Mouse (Mus musculus) retina, embryonic 14.5 days (tissue): ENCODE data around the gene Itgad.
"Not testable (repeated sequence)": the region's sequence is repeated elsewhere in the genome, so short reads cannot be mapped to it uniquely, and the experiment has no call there.

Experiments used
- DNase-seq: peaks from one replicate; pipeline ENCODE4 v3.0.0-alpha.2; 2015; ENCODE audit warnings: low spot score

The Itgad gene

DNA sequence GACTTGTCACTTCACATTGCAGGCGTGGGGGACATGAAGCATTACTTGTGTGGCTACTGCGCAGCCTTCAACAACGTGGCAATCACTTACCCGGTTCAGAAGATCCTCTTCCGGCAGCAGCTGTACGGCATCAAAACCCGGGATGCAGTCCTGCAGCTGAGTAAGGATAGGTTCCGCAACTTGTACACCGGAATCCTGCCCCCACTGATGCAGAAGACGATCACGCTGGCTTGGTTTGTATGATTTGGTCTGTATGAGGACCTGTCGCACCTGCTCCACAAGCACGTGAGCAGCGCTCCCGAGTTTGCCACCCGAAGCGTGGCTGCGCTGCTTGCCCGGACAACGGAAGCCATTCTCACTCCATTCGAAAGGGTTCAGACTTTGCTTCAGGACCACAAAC is at the start of gene Itgad:
Itgad (plus strand) TSS at position 301 of the 400 bp plus-strand sequence.
- no peak for DNase-seq

DNA sequence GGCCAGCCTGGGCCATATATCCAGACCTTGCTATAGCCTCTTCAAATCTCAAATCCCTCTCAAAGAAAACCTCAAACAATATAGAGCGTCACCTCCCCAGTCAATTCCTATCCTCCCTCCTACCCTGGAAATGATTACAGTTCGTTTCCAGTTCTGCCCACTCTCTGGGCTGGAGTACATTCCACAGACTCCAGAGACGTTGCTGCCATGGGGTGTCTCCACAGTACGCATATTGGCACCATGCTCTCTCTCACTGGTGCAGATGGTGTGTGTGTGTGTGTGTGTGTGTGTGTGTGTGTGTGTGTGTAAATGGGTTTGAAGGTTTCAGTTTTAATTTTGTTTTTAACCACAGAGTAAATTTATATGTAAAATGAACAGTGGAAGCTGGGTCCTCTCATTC is 48.9 kb upstream of the Itgad start:
- DNase-seq, result no peak

DNA sequence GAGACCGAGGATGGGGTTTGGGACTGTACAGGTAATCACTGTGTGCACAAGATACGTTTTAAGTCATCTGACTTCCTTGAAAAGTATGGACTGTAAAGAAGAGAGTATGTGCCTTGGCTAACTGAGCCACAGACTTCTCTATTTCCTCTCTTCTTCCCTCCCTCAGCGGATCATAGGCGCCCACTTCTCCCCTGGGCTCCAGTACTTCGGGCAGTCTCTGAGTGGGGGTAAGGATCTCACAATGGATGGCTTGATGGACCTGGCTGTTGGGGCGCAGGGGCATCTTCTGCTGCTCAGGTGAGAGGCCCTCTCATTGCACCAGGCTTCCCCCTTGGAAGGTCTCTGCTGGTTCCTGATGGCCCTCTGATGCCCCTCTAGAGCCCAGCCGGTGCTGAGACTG is 46.7 kb upstream of the Itgad start:
- DNase-seq, result no peak

DNA sequence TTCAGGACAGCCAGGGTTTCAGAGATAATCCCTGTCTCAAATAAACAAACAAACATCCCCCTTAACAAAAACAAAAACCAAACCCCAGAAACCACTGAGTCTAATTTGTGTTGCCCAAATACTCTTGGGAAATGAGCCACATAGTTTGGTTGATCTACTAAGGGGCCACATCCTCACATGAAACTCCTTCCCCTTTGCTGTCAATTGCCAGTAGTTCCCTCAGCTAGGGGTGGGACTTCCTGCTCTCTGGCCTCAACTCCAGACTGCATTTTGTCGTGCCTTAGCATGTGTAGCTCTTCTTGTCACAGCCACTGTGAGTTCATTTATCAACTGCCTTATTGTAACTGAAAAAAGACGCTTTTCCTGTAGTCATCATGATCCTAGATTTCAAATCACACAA is 43.9 kb upstream of the Itgad start:
- no peak for DNase-seq

DNA sequence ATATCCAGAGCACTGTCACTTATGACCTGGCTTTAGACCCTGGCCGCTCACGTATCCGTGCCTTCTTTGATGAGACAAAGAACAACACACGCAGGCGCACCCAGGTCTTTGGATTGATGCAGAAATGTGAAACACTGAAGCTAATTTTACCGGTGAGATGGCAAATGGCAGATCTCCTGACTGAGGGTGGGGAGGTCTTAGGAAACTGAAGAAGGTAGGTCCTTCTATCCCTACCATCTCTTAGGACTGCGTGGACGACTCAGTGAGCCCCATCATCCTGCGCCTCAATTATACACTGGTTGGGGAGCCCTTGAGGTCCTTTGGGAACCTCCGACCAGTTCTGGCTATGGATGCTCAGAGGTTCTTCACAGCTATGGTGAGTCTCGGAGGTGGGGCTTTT is 42.0 kb upstream of the Itgad start:
- no peak for DNase-seq

DNA sequence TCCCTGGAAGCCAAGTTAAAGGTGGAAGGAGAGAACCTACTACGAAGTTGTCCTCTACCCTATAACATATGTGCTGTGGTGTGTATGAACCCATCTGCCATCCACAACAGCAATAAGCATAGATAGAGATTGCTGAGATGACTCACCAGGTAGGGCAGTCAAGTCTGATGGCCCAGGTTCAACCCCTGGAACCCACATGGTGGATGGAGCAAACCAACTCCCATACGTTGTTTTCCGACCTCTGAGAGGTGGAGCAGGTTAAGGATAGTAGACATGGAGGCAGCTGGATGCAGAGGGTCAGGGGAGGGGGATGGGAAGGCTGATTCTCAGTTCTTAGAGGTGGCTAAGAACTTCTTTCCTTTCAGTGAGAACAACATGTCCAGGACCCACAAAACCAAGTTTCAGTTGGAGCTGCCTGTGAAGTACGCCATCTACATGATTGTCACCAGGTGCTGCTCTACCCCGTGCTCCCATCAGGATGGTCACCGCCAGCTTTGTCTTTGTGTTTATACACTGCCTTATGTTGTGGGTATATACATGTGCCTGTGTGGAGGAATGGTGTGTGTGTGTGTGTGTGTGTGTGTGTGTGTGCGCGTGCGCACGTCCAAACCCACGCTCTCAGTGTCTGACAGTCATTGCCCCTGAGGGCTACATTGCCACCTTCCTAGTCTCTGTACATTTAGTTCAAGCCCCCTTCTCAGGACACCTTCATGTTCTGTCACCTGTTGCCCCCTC is 39.6 kb upstream of the Itgad start:
- DNase-seq, result no peak

DNA sequence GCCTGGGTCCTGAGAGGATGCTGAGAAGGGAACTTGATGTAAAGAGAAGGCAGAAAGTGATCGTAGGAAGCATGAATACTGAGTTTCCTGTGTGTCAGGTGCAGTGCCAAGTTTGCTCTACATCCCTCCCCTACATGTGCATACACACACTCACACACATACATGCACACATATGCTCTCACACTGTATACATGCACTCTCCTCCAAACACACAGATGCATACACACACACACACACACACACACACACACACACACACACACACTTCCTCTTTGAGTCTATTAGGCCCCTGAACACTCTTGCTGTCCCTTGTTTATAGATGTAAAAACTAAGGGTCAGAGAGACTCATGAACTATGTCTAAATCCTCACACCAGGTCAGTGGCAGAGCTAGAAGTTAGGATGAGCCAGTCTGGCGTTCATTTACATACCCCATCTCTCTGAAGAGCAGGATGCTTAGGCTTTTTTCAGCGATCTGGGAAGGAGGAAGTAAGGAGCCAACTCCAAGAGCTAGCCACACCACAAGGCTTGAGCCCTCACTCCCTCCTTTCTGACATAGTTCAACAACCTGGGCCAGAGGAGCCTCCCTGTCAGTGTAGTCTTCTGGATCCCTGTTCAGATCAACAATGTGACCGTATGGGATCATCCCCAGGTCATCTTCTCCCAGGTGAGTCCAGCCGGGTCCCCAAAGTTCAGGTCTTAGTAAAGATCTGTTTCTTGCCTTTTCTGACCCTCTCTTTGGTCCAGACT is 38.8 kb upstream of the Itgad start:
- DNase-seq, result no peak

DNA sequence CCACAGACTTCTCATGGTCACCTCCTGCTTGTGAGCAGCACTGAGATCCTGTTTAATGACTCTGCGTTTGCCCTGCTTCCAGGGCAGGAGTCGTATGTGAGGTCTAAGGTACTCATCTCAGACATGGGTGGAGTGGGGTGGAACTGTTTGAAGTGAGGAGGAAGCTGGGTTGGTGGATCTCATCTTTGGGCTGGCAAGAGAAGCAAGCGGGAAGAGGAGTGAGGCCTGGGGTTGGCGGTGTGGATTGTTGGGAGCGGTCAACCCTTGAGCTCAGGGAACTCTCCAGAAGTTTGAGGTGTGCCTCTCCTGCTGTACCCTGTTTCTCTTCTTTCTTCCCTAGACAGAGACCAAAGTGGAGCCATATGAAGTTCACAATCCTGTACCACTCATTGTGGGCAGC is 37.8 kb upstream of the Itgad start:
- DNase-seq, result no peak

DNA sequence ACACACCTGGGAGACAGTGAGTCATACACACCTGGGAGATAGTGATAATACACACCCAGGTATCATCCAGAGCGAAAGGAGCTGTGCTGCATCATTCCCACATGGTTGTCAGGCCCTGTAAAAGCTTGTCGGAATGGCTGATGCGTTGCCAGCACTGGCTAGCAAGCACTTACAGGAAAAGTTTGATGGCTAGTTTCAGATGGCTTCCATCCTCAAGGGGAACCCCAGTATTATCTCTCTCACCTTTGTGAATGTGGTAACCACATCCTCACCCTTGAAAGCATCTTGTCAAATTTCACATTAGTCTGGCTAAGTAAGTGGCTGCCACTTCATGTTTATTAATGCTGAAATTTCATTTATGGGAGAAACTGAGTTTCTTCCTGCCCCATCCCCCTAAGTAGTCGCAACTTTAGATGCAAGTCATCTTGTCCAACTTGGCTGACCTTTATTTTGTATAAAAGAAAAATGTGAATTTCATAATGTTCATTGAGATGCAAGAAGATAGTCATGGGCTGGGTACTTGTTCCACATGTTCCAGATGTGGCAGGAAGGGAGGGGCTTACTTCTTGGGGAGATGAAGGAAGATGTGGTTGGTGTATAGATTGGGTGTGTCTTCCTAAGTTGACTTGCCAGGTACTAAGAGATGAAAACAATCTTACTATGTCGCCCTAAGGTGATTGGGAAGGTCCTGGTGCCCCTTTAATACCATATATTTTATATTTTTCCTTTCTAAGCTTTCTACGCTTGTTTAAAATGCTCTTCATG is 34.3 kb upstream of the Itgad start:
- no peak for DNase-seq

DNA sequence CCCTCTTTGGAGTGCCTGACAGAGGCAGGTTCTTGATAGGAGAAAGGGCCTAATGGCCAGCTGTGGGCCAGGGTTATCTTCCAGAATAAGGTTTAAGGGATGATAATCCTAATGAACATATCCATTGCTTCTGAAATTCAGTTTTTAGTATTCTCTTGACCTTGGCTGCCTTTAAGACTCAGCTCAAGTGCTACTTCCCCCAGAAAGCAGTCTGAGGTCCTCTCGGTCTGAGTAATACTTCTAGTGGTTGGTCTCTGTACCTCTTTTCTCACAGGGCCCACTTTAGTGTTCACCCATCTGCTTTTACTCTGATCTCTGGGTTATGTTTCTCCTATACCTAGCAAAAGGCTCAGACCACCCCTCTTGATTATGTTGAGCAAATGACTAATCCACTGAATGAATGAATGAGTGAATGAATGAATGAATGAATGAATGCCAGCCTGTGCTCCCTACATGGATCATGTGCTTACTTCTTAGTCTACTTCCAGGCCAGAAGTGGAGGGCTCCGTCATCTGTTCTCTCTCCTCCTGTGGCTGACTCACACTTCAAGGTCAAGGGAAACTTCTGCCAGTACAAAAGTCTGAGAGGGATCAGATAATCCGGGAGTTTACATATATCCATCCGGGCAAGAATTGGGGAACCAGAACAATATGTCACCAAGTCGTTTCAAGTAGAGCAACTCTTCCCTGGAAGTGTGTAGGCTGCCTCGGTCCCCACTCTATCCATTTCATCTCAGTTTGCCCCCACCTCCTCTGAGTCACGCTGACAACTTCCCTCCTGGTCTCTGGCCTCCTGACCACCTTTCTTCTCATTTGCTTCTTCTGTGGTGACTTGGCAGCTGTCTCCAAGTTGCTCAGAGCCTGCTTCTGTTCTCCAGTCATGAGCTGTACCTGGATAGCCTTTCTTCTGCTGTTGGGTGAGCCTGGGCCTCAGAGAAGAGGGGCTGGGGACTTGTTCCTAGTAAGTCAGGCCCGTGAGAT is 25.1 kb upstream of the Itgad start, which contains the start of gene Itgax:
Itgax (plus strand) TSS at position 807 of the 980 bp plus-strand sequence.
- DNase-seq, result no peak

DNA sequence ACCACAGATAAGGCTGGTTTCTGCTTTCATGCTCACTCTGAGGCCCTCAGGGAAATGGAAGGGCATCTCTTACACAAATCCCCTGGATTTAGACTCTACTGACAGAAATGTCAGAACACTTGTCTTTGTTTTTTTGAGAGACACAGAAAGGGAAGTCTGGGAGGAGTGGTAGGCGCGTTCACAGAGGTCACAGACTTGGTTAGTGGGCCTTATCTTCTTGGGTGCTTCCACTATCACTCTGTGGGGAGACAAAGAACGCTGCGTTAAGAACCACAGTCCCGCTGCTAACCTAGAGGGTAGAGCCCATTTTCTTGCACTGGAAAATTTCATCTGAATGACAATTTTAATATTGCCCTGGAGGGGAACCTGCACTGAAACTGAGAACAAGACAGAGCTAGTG is 22.0 kb upstream of the Itgad start:
- no peak for DNase-seq

DNA sequence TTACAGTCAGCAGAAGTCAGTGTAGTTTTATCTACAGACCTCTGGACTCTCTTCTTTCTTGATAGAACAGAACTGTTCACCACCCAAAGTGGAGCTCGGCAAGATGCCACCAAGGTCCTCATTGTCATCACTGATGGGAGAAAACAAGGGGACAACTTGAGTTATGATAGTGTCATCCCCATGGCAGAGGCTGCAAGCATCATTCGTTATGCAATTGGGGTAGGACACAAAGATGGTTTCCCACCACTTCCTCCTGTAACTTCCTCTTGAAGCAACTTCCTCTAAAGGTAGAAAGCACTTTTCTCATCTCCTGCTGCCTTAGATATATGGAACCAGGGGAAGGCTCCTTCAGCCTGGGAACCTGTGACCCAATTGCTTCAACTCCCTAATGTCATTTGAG is 20.6 kb upstream of the Itgad start:
- DNase-seq, result no peak

DNA sequence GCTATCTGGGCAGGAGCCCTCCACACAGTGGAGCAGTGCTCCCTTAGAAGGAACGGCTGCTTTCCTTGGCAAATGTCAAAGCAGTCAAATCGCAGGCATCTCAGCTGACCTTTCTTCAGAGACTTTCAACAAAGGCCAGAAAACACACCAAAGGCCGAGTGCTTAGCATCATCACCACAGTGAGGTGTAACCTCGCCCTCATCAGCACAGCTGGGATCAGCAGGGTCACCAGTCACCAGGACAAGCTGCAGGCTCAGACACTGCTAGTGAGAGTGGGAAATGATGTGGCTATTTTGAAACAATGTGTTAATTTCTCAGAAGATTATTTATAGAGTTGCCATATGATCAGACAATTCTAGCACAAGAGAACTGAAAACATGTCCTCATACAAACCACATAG is 17.2 kb upstream of the Itgad start:
- DNase-seq, result no peak

DNA sequence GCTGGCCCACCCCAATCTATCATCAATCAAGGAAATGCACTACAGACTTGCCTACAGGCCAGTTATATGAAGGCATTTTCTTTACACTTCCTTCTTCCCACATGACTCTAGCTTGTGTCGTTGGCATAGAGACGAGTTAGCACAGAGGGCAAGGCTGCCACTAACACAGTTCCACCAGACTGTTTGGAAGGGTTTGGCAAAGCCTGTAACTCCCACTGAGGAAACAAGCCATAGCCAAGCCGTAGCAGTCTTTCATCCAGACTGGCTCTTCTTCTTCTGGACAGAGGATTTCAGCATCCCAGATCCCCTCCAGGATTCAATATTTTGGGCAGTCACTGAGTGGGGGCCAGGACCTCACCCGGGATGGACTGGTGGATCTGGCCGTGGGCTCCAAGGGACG is 14.6 kb upstream of the Itgad start:
- no peak for DNase-seq

DNA sequence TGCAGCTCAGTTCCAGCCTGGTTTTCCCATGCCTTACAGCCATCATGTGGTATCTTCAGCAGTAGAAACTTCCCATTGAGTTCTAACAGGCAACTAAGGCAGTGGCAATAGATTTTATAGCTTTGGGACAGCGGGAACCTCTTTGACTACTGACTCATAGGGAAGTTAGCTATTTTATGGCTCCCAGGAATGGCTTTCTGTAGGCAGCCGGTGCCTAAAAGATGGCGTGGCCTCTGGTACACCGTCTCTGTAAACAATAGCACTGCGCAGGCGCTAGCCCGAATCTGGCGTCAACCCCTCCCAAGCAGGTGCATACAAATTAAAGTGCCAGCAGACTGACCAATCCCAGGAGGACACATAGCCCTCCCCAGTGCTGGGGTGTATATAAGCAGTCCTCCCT is 3.2 kb upstream of the Itgad start:
- DNase-seq, result no peak

DNA sequence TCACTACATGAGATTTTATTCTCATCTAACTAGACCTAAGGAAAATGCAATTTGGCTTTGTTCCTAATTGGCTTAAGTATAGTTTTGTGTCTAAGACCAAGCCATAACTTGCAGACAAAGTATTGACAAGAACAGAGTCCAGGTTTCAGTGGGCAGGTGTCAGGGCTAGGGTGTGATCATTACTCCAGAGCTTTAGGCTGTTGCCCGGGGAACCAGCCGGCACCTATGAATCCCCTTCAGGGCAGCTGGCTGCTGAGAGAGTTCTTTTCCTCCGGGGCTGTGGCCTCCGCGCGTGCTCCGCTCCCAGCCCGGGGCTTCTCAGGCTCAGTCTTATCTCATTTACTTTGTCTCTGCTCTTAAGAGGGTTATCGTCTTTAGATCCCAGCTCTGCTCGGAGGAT is 748 bp downstream of the Itgad start:
- no peak for DNase-seq

DNA sequence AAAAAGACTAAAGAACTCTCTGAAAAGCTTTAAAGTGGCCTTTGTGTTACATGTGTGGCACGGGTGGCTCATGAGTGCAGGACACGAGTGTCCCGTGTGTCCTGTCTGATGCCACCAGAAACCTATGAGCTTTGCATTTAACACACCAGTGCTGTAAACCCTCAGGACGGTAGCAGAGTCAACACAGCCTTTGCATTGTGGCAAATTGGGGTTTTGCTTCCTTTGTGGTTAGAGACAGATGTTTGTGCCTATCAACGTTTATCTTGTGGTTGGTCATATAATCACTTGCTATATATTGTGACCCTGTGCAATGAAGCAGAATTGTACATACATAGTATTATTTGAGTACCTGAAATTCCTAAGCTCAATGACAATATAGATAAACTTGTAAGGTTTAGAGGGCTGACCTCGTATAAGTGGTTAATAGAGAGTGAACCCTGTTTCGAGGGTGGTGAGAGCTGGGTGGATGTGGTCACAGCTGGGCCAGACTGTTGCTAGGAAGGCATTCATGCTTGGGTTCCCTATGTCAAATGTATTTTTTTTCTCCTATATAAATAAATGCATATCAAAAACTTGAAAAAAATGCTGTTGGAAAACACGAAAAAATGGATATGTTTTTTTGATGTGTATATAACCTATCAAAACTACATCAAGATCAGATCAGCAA is 4.6 kb downstream of the Itgad start:
- DNase-seq, result not testable (repeated sequence)

DNA sequence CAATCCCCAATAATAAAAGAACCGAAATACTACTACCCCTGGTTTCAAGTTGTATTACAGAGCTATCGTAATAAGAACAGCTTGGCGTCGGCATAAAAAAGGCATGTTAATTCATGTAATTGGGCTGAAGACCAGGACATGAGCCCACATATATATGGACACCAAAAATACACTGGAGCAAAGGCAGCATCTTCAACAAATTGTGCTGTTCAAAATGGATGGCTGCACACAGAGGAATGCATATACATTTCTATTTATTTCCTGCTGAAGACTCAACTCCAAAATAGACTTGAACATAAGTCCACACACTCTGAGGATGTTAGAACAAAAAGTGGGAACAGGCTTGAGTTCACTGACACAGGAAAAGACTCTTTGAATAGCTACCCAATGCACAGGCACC is 9.8 kb downstream of the Itgad start:
- no peak for DNase-seq

DNA sequence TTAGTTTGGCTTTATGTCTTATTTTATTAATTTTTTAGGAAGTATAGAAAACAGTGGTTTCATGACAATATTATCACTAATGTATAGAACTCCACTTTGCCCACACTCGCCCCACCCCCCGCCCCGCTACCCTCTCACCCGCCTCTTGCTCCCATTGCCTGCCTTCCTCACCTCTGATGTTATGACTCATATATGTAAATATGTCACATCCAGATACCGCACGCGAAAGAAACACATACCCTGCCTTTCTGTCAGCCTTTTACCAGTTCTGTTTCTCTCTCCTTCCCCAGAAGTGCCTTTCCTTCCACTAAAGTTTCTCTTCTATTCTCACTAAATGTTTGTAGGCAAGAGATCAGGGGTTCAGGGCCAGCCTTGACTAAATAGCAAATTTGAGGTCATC is 12.2 kb downstream of the Itgad start:
- DNase-seq, result no peak

DNA sequence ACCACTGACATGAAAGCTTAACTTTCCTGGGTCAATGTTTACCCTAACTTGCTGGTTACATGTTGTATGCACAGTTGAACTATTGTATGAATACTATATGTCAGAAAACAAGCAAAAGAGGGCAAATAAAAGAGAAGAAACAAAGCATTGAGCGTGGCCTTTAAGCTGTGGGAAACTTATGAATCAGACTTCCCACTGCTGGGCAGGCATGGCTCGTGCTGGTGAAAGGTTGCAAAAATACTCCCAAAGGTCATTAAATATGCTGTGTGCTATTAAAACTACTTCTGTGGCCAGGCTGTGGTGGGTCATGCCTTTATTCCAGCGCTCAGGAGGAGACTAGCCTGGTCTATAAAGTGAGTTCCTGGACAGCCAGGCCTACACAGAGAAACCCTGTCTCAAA is 15.8 kb downstream of the Itgad start:
- no peak for DNase-seq

DNA sequence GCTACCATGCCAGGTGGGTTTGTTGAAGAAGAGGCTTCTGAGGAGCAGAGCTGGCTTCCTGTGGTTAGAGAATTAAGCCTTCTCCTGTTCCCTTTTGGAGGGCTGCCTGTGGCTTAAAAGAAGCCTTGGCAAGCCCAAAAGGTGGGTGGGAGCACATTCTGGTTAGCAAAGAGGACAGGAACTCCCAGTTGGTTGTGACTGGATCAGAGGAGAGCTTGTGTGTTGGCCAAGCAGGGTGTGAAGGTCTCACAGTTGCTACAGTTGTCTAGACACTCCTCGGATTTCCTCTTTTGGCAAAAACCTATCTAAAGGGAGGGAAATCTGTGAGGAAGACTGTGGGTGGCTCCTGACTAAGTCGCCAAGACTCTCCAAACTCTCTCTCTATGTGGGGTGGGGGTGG is 24.2 kb downstream of the Itgad start:
- DNase-seq, result no peak
